ENCODE assay signal across 13 mouse cellular contexts in the genomic region with DNA sequence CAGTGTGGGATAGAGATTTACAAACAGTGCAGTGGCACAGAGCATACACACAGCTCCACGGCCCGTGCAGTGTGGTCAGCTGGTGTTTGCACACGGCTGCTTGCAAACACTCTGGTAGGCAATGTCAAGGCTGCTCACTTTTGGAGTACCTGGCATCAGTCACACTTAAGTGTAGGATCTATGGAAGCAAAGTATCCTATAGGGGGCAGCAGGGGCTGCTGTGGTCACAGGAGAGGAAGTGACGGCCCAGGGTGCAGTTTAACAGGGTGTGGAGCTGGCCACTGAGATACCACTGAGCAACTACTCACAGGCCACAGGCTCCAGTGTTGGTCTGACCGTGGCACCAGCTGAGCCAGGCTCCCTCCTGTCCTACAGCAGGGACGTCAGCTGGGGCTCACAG. TPM values are rescaled to one million over a fixed set of nuclear protein-coding genes. Genes with fewer than 3 reads are reported as not detected.
DNase-seq lines count a peak whose midpoint lies in the region; ATAC-seq and TF ChIP-seq lines count a peak whose summit lies in the region.
"Had no signal": no experiment of that assay in that cellular context is flagged by ENCODE, and none has a peak within 500 bp of the region (broad histone marks: within the 10 kb centered on the region; RNA-seq: fewer than 3 reads in every experiment).

No protein-coding gene starts in this region.

- no peak overlapping the region for H3K4me2 ChIP-seq in hindbrain, postnatal 0 days (ENCODE audit: low read depth, low read length)
- no peak overlapping the region for H3K4me2 ChIP-seq in hindbrain, embryonic 13.5 days
- H3K4me2 ChIP-seq: hindbrain, embryonic 14.5 days; limb, embryonic 15.5 days; midbrain, embryonic 15.5 days; neural tube, embryonic 13.5 days had no signal

- no peaks in the 10 kb centered on the region for H3K9me3 ChIP-seq in hindbrain, postnatal 0 days (ENCODE audit: low read length)
- H3K9me3 ChIP-seq in hindbrain, embryonic 13.5 days = no peaks in the 10 kb centered on the region
- H3K9me3 ChIP-seq: limb, embryonic 15.5 days; midbrain, embryonic 15.5 days; neural tube, embryonic 13.5 days had no signal

- WGBS in hindbrain, postnatal 0 days = 79% methylated on average over 6 of the region's 6 CpGs
- 83% methylated on average over 6 of the region's 6 CpGs for WGBS in hindbrain, embryonic 13.5 days

- DNase-seq in hindbrain, postnatal 0 days (ENCODE audit: low spot score) = no peak
- peak; percentile 16 for DNase-seq in A20 (ENCODE audit: low read depth, low spot score)
- DNase-seq in c-Kit-positive CD71-negative TER-119-negative erythroid progenitor cells, embryonic 14.5 days (ENCODE audit: low read depth) = peak; percentile 18
- peak; percentile 21 for DNase-seq in lung, postnatal 14 days
- DNase-seq in urinary bladder, adult 18-20 months (ENCODE audit: low spot score in 2 of 2) = no peak
- no peak for DNase-seq in right cerebral cortex, postnatal 36 days (ENCODE audit: low spot score in 2 of 2)
- DNase-seq in cerebellum, adult 9-10 months = no peak
- DNase-seq: kidney, postnatal 10 days had no signal

- no peak overlapping the region for H3K4me3 ChIP-seq in hindbrain, postnatal 0 days (ENCODE audit: low read length)
- H3K4me3 ChIP-seq in hindbrain, embryonic 13.5 days = no peak overlapping the region
- H3K4me3 ChIP-seq: limb, embryonic 15.5 days; midbrain, embryonic 15.5 days; neural tube, embryonic 13.5 days had no signal

- H3K27ac ChIP-seq in hindbrain, postnatal 0 days = no peak overlapping the region
- H3K27ac ChIP-seq in hindbrain, embryonic 13.5 days = no peak overlapping the region
- H3K27ac ChIP-seq: hindbrain, embryonic 14.5 days; limb, embryonic 15.5 days; midbrain, embryonic 15.5 days; neural tube, embryonic 13.5 days had no signal

- peak; percentile 41 for TF ChIP-seq CTCF in hindbrain, postnatal 0 days (IDR thresholded peaks at IDR 0.05; ENCODE audit: low read depth)

- no peaks in the 10 kb centered on the region for H3K4me1 ChIP-seq in hindbrain, postnatal 0 days (ENCODE audit: insufficient read depth, low read length)
- 0 out of 2 replicates have a peak, but pooled peaks cover 2% of the 10 kb centered on the region for H3K4me1 ChIP-seq in hindbrain, embryonic 13.5 days (replicated peaks)
- H3K4me1 ChIP-seq: midbrain, embryonic 15.5 days had no signal

- H3K36me3 ChIP-seq in hindbrain, postnatal 0 days (ENCODE audit: insufficient read depth, low read length) = peaks cover 46% of the 10 kb centered on the region
- H3K36me3 ChIP-seq in hindbrain, embryonic 13.5 days = peaks cover 91% of the 10 kb centered on the region

- no peaks in the 10 kb centered on the region for H3K27me3 ChIP-seq in hindbrain, postnatal 0 days (ENCODE audit: insufficient read depth, low read length)
- no peaks in the 10 kb centered on the region for H3K27me3 ChIP-seq in hindbrain, embryonic 13.5 days
- H3K27me3 ChIP-seq: limb, embryonic 15.5 days; midbrain, embryonic 15.5 days; neural tube, embryonic 13.5 days had no signal

- no peak for ATAC-seq in hindbrain, postnatal 0 days
- no peak for ATAC-seq in hindbrain, embryonic 13.5 days (ENCODE audit: low FRiP score)
- ATAC-seq: midbrain, embryonic 15.5 days had no signal

- no peak overlapping the region for H3K9ac ChIP-seq in hindbrain, postnatal 0 days (replicated peaks; ENCODE audit: low read length)
- no peak overlapping the region for H3K9ac ChIP-seq in hindbrain, embryonic 13.5 days
- H3K9ac ChIP-seq: hindbrain, embryonic 14.5 days; limb, embryonic 15.5 days; midbrain, embryonic 15.5 days; neural tube, embryonic 13.5 days had no signal

RNA-seq across cellular contexts. Expression of a gene that starts 49.2 kb away (rescaled TPM):
- 229 and 236 TPM in 2 replicates for total RNA-seq in hindbrain, postnatal 0 days (2014; rRNA removed)
- polyA plus RNA-seq in hindbrain, postnatal 0 days (2015; fragmentation: Nextera tagmentation; extraction: Ambion mirVana) = 28.4 and 30.4 TPM in 2 replicates
- polyA plus RNA-seq in hindbrain, embryonic 13.5 days (2015; fragmentation: Nextera tagmentation; extraction: Ambion mirVana) = 35.0 and 36.5 TPM in 2 replicates

RNA-seq across cellular contexts. Expression of a gene that starts 57.5 kb away (rescaled TPM):
- 82.6 and 133 TPM in 2 replicates for total RNA-seq in hindbrain, postnatal 0 days (2014; rRNA removed)
- 97.6 and 106 TPM in 2 replicates for polyA plus RNA-seq in hindbrain, postnatal 0 days (2015; fragmentation: Nextera tagmentation; extraction: Ambion mirVana)
- 5.6 and 6.5 TPM in 2 replicates for polyA plus RNA-seq in hindbrain, embryonic 13.5 days (2015; fragmentation: Nextera tagmentation; extraction: Ambion mirVana)

Comparison
In these comparisons a context has a peak if more than half of its experiments do, and no peak if none do; other contexts are left out.
1. RNA of a gene that starts 57.5 kb away (polyA plus RNA-seq): 97.6 to 106 TPM in hindbrain, postnatal 0 days; 5.6 to 6.5 TPM in hindbrain, embryonic 13.5 days; every median in the first group is over 10 times any median in the second.
2. DNase-seq: peak in A20 (single experiment), c-Kit-positive CD71-negative TER-119-negative erythroid progenitor cells, embryonic 14.5 days (single experiment) and lung, postnatal 14 days (single experiment); none in hindbrain, postnatal 0 days (single experiment), urinary bladder, adult 18-20 months (0 of 2), right cerebral cortex, postnatal 36 days (0 of 2) and cerebellum, adult 9-10 months (single experiment).